Mouse (Mus musculus): ENCODE measurements at regions not wholly inside any gene's neighbourhood (a gene's known extent, or its start where the extent isn't known, plus 50 kb on each side); places are given as distances from the start of the nearest gene placed in this dataset.

DNA sequence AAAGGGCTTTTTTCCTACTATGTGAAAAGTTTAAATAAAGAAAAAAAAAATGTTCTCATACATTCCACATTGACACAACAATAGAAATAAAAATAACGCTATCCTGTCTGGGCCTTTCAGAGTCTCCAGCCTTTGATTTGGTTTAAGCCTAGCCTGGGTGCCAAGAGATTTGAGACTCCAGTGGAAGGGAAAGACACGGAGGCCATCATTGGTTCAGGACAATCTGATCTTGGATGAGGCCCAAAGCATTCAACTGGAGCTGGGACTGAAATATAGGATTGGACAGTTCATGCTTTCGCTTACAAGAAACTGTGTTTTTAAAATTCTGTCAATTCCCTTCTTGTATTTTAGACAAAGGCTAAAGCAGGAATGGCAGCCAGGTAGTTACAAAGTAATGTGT lies 294.7 kb upstream of the Cited2 start:
- DNase-seq (ENCODE audit: low spot score), result no peak

GRCm38 (mm10) chr10:17431068-17431467 lies 291.9 kb upstream of the Cited2 start:
- no peak for DNase-seq (ENCODE audit: low spot score)

DNA sequence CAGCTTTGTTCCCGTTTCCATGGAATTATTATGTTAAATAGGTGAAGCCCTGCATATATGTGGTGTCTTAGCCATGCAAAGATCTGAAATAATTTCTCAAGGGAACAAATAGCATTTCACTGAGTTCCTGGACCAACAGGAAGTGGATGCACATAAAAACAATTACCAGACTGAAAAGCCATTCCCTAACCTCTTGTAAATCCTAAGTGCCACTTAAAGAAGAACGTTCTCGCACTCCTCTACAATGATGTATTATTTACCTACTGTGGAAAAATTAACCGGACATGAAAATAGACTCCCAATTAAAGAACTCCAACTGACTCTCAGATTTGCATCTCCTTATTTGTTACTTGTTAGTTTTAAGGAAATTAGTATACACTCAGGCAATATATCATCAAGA lies 288.9 kb upstream of the Cited2 start:
- no peak for DNase-seq (ENCODE audit: low spot score)

DNA sequence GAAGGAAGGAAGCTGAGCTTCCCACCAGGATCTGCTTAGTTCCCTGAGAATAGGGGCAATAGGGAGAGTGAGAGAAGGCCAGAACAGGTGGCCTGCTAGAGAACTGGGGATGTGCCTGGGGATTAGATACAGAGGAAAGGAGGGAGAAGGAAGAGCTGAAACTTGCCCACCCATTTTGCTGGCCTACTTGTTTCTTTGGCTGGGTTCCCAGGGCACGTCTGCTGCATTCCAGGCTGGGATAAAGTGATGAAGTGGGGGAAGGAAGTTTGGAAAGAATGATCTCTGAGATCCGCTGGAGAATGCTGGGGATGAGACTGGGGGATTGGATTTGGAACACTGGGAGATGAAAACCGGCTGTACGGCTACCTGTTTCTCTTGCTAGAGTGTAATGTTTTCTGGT lies 272.8 kb upstream of the Cited2 start:
- DNase-seq (ENCODE audit: low spot score), result no peak

DNA sequence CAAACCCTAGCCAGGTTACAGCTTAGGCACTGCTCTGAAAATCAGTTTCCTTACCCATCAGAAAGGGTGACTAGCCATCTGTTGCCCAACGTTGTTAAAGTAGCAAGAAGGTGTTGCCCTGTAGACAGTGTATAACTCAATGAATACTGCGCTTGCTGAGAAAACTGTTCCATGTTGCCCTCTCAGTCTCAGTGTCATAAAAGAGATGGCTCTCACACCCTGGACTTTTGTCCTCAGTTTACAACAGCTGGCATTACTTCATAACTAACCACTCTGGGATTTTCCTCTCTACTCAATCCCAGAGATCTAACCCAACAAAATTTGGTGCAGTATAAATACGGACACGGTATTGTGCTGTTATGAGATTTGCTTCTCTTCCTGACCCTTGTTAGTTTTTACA lies 252.1 kb upstream of the Cited2 start:
- no peak for DNase-seq (ENCODE audit: low spot score)

DNA sequence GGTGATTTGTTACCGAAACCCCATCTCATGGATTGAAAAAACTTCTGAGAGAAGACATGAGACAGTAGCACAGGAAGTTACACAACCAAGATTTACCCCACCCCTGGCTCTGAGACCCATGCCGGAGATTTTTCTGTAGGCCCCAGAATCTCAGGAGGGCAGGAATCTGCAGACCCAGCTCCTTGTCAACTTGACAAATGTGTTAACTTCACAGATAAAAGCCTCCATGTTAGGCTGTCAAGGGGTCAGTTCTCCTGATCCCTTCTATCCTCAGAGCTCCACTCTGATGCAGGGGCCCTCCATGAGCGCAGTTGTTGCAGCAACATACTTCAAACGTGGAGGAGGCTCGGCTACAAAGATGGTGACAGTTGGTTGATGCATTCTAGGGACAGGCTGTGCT lies 250.5 kb upstream of the Cited2 start:
- no peak for DNase-seq (ENCODE audit: low spot score)

DNA sequence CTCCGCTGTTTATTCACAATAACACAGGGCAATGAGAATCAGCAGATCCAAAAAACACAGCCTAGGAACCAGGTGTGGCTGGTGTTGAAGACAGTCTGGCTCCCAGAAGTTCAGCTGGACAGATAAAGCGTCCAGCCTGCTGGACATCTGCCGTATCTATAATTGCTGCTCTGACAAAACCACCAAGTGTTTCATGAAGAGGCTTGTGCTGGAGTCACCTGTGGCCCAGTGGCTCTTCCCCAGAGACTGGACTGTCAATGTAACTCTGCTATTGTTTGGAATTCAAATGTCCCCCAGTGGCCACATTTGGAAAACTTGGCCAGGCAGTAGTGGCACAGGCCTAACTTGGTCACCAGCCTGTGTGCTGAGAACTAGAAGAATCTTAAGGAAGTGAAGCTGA lies 247.0 kb upstream of the Cited2 start:
- DNase-seq (ENCODE audit: low spot score), result no peak

- DNase-seq (ENCODE audit: low spot score), result no peak
Measured at GRCm38 (mm10) chr10:17476720-17477119, 246.3 kb upstream of the Cited2 start.

DNA sequence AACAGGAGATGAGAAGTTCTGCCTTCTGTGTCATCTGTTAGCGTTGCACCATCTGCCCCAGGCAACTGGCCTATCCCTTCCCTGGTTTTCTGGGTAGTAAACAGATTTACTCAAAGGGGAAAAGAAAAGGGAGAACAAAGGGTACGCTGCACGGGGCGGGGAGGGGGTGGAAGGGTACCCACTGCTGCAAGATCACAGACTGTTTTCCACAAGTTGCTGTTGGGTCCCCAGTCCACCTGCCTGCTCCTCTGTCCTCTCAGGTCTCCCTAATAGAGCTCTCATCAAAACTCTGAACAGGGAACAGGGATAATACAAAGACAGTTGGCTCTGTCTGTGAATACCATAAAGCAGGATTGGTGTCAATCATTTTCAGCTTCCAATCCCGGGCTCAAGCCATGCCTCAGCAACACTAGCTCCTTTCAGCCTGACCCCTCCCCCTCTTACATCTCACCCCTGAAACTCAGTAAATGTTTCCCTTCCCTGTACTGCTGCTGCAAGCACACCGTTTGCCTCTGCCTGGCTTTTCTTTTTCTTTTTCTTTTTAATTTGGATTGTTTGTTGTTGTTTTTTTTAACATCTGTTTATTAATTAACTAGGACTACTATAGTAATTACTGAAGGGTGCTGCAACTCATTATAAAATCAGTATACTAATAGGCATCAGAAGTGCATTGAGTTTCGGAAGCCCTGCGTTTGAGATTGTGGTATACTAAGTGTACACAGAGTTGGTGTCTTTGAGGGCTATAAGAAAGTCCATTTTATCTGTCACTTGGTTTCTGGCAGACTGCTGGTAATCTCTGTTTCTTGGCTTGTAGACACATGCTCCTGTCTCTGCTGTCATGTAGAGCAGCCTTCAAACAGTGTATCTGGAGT lies 244.0 kb upstream of the Cited2 start:
- DNase-seq (ENCODE audit: low spot score), result no peak

DNA sequence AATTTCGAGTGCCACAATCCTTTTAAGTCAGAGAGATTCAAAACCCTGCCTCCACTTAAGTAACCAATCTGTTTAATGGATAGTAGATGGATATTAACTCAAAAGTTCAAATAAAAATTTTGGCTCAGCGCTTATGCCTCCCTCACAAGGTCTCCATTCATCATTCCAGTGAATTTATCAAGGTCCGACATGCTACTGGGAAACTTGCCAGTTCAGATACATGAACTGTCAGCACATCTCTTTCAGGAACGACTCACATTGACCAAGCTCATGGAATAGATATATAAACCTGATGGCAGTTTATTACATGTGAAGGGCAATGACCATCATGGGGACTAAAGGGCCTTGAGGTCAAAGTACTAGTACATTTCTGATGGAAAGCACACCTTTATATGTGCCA lies 240.3 kb upstream of the Cited2 start:
- no peak for DNase-seq (ENCODE audit: low spot score)

GRCm38 (mm10) chr10:17485049-17485449 lies 238.0 kb upstream of the Cited2 start:
- DNase-seq (ENCODE audit: low spot score), result no peak

- no peak for DNase-seq (ENCODE audit: low spot score)
Measured at GRCm38 (mm10) chr10:17485515-17485914, 237.5 kb upstream of the Cited2 start.

DNA sequence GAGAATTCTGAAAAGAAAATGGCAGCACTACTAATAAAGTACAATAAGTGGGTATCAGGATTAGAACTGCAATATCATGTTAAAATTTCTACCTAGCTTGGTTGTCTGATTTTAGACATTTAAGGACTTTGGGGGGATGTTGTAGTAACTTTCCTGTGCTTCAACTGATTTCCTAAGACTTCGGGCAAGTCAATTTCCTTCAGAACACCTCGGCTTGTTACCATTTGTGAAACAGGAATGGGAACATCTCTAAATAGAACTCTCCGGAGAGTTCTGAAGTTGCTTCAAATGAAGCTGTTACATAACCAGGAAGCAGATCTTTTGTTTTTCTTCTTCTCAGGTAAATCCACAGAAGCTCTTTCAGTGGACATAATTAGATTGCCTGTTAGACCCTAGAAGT lies 237.0 kb upstream of the Cited2 start:
- no peak for DNase-seq (ENCODE audit: low spot score)

DNA sequence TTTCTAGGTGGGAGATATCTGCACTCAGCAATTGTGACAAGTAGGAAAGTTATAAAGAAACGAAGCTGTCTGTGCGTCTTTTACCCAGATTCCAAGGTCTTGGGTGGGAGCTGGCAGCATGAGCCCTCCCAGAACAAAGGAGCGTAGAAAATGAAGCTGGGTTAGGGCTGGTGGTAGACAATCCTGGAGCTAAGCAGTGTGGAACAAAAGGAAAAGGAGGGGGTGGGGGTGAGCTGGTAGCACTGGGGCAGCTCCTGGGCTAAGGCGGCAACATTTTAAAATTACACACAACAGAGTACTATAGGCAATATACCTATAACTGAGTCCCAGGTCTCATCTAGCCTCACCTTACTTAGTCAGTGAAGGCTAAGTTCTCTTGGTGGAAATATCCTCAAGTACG lies 235.6 kb upstream of the Cited2 start:
- no peak for DNase-seq (ENCODE audit: low spot score)

DNA sequence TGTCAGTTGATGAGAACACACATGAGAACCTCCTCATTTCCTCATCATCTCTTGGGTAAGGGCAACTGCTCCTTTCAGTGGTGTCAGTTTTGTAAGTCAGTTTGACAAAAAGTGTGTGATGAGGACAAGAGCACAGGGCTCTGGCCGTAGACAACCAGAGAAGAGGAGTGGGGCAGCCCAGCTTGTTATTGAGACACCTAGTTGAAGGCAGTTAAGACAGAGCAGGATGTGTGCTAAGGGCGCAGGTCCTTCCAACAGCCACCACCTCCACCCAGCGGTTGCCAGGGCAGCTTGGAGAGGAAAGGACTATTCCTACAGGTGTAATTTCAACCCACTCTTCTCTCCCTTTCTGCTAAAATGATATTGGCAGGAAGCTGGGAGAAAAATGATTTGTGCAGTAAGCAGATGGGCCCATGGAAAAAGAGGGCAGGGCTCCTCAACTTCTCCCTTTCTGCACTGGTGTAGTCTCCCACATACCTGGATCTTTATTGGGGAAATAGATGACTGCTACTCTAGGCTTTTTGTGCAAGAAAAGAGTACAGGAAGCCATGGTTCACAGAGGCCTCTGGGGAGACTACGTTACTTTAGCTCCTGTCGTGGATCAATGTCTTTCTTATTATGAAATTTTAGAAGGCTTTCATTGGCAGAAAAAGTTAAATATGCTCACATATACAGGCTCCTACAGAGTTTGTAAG lies 231.3 kb upstream of the Cited2 start:
- DNase-seq (ENCODE audit: low spot score), result no peak

DNA sequence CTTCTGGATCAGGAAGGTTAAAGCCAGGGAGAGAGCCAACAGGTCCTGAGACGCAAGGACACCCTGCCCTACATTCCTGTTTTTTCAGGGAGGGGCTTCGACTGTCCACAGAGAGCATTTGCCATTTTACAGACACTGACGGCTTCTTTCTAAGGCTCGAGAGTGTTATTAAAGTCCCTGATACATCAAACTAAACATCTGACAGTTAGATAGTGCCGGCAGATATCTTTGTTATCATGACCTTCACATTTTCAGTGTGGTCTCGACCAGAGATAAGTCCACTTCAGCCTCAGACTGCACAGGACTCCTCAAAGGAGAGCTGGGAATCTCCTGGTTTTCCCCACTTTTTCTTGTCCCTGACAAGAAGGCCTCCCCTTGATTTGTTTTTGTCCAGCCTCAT lies 229.9 kb upstream of the Cited2 start:
- DNase-seq (ENCODE audit: low spot score), result no peak

- no peak for DNase-seq (ENCODE audit: low spot score)
Measured at GRCm38 (mm10) chr10:17496831-17497230, 226.2 kb upstream of the Cited2 start.

- no peak for DNase-seq (ENCODE audit: low spot score)
Measured at GRCm38 (mm10) chr10:17510626-17511193, 212.3 kb upstream of the Cited2 start.

DNA sequence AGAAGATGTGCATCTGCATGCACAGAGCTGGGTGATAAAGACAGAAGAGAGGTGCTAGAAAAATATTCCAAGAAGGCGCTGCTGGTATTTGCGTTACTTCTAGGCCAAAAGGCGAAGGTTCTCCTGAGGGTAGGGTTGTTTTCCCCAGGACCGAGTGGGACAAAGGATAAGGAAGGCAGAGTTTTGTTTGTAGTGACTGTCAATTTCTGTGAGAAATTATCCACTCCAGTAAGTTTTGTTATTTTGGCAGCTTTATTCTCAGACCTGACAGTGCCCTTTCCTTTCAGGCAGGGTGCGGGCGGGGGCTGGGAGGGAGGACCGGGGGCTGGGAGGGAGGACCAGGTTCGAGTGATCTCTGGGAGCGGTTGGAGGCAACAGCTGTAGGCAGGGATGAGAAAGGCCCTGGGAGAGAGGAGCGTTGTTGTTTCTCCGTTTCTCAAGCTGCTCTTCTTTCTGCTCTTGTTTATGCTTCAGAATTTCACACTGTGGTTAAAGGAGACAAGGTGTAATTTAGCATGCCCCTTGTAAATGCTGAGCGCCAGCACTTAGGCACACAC lies 211.2 kb upstream of the Cited2 start:
- no peak for DNase-seq (ENCODE audit: low spot score)

GRCm38 (mm10) chr10:17512487-17512886 lies 210.5 kb upstream of the Cited2 start:
- DNase-seq (ENCODE audit: low spot score), result no peak

DNA sequence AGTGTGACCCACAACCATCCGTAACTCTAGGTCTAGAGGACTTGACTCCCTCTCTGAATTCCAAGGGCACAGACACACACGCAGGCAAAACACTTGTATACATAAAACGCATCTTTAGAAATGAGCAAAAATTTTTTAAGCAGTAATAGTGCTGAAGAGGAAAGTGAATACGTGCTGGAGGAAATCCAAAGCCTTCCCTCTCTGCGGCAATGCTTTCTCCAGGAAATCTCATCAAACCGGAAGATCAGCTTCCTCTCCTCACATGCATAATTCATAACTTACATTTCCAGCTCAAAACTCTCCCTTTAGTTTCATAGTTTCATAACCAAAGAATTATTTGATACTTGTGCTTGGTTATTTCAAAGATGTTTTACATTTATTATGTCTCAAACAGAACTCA lies 209.3 kb upstream of the Cited2 start:
- DNase-seq (ENCODE audit: low spot score), result no peak

- DNase-seq (ENCODE audit: low spot score), result no peak
Measured at GRCm38 (mm10) chr10:17516068-17516467, 206.9 kb upstream of the Cited2 start.

Data from layer of hippocampus, adult 9-10 months (tissue).